Mouse (Mus musculus): ENCODE results near the gene Parp3.
"Not testable (repeated sequence)": the region's sequence is repeated elsewhere in the genome, so short reads cannot be mapped to it uniquely, and the experiment has no call there.

Gene Parp3

GRCm38 (mm10) chr9:106476924-106477484 is at the start of gene Parp3:
Parp3 (minus strand) TSS chr9:106476949.
- DNase-seq (ENCODE audit: low spot score in 2 of 2): peak; percentile 99 to 100

- DNase-seq (ENCODE audit: low spot score in 2 of 2): no peak
Measured at GRCm38 (mm10) chr9:106519909-106520308, 43.2 kb upstream of the Parp3 start.

GRCm38 (mm10) chr9:106519433-106519832 is 42.7 kb upstream of the Parp3 start:
- DNase-seq (ENCODE audit: low spot score in 2 of 2): no peak

- no peak for DNase-seq (ENCODE audit: low spot score in 2 of 2)
Measured at GRCm38 (mm10) chr9:106514273-106514672, 37.5 kb upstream of the Parp3 start, which contains the start of gene Iqcf5. Iqcf5 (plus strand) TSS chr9:106514573.

- DNase-seq (ENCODE audit: low spot score in 2 of 2): no peak
Measured at GRCm38 (mm10) chr9:106513566-106513965, 36.8 kb upstream of the Parp3 start.

- no peak for DNase-seq (ENCODE audit: low spot score in 2 of 2)
Measured at GRCm38 (mm10) chr9:106512729-106513450, 36.1 kb upstream of the Parp3 start.

GRCm38 (mm10) chr9:106509356-106509755 is 32.6 kb upstream of the Parp3 start:
- DNase-seq (ENCODE audit: low spot score in 2 of 2): no peak

- no peak for DNase-seq (ENCODE audit: low spot score in 2 of 2)
Measured at GRCm38 (mm10) chr9:106504246-106504645, 27.5 kb upstream of the Parp3 start.

GRCm38 (mm10) chr9:106501846-106502245 is 25.1 kb upstream of the Parp3 start:
- DNase-seq (ENCODE audit: low spot score in 2 of 2): no peak

- no peak for DNase-seq (ENCODE audit: low spot score in 2 of 2)
Measured at GRCm38 (mm10) chr9:106499667-106500066, 22.9 kb upstream of the Parp3 start, which contains the start of gene Iqcf1. Iqcf1 (plus strand) TSS chr9:106499967.

- DNase-seq (ENCODE audit: low spot score in 2 of 2): not testable (repeated sequence)
Measured at GRCm38 (mm10) chr9:106487602-106488001, 10.9 kb upstream of the Parp3 start.

- no peak for DNase-seq (ENCODE audit: low spot score in 2 of 2)
Measured at GRCm38 (mm10) chr9:106485076-106485475, 8.3 kb upstream of the Parp3 start.

GRCm38 (mm10) chr9:106483606-106484005 is 6.9 kb upstream of the Parp3 start:
- no peak for DNase-seq (ENCODE audit: low spot score in 2 of 2)

- DNase-seq (ENCODE audit: low spot score in 2 of 2): no peak
Measured at GRCm38 (mm10) chr9:106483136-106483535, 6.4 kb upstream of the Parp3 start.

GRCm38 (mm10) chr9:106482578-106483115 is 5.9 kb upstream of the Parp3 start:
- DNase-seq (ENCODE audit: low spot score in 2 of 2): no peak

GRCm38 (mm10) chr9:106481676-106482075 is 4.9 kb upstream of the Parp3 start:
- no peak for DNase-seq (ENCODE audit: low spot score in 2 of 2)

GRCm38 (mm10) chr9:106481075-106481474 is 4.3 kb upstream of the Parp3 start:
- no peak for DNase-seq (ENCODE audit: low spot score in 2 of 2)

GRCm38 (mm10) chr9:106480541-106480940 is 3.8 kb upstream of the Parp3 start:
- no peak for DNase-seq (ENCODE audit: low spot score in 2 of 2)

- no peak for DNase-seq (ENCODE audit: low spot score in 2 of 2)
Measured at GRCm38 (mm10) chr9:106478101-106478500, 1.4 kb upstream of the Parp3 start.

GRCm38 (mm10) chr9:106477649-106478048 is 900 bp upstream of the Parp3 start:
- no peak for DNase-seq (ENCODE audit: low spot score in 2 of 2)

GRCm38 (mm10) chr9:106476002-106476923 is 486 bp downstream of the Parp3 start:
- DNase-seq (ENCODE audit: low spot score in 2 of 2): peak in 1 of 2 experiments; percentile 1

GRCm38 (mm10) chr9:106475663-106476001 is 1.1 kb downstream of the Parp3 start, which contains the start of gene Rrp9:
Rrp9 (plus strand) TSS chr9:106475963.
- DNase-seq (ENCODE audit: low spot score in 2 of 2): peak in 1 of 2 experiments; percentile 0
